Mouse (Mus musculus): ENCODE results near the gene Prm2.

GRCm38 (mm10) chr16:10840018-10840417 lies 44.1 kb upstream of the Prm2 start:
- TF ChIP-seq CTCF (IDR thresholded peaks at IDR 0.05; ENCODE audit: borderline replicate concordance, insufficient read depth, low read depth, low read length) (no peak), POLR2A (IDR thresholded peaks at IDR 0.05; ENCODE audit: borderline replicate concordance, insufficient read depth, low read length) (no peak)

All from cerebellum, adult 2 months (tissue).